Mouse (Mus musculus) CH12.LX (cell line): ENCODE data around the gene Mob3c.

ENCODE experiments used
- CHD2 ChIP-seq: IDR thresholded peaks from 2 replicates; pipeline ENCODE4 v1.6.1; 2011; ENCODE audit warnings: low read length, improper control_type of control experiment
- CTCF ChIP-seq, 2 experiments: IDR thresholded peaks in 1 of 2; conservative IDR thresholded peaks in 1 of 2; 2 replicates each; pipeline ENCODE4 v1.5.1; 2011 to 2012; ENCODE audit warnings: low read depth in 2 of 2, low read length in 2 of 2, improper control_type of control experiment in 1 of 2, inconsistent platforms in 1 of 2, mild to moderate bottlenecking in 1 of 2, moderate library complexity in 1 of 2
- E2F4 ChIP-seq: IDR thresholded peaks from 2 replicates; pipeline ENCODE4 v1.6.1; 2011; ENCODE audit warnings: low read depth, low read length, improper control_type of control experiment; ENCODE audit not compliant: insufficient replicate concordance
- EP300 ChIP-seq: IDR thresholded peaks from 2 replicates; pipeline ENCODE4 v1.6.1; 2011; ENCODE audit warnings: low read length, improper control_type of control experiment
- JUN ChIP-seq: IDR thresholded peaks from 2 replicates; pipeline ENCODE4 v1.6.1; 2011; ENCODE audit warnings: low read depth, mild to moderate bottlenecking, low read length, improper control_type of control experiment, moderate library complexity; ENCODE audit not compliant: insufficient read depth
- KAT2A ChIP-seq: IDR thresholded peaks from 2 replicates; pipeline ENCODE4 v1.6.1; 2012; ENCODE audit warnings: low read length, improper control_type of control experiment, inconsistent platforms; ENCODE audit not compliant: insufficient replicate concordance
- MAZ ChIP-seq: IDR thresholded peaks from 2 replicates; pipeline ENCODE4 v1.6.1; 2012; ENCODE audit warnings: low read depth, mild to moderate bottlenecking, inconsistent platforms, low read length, improper control_type of control experiment, moderate library complexity
- MYC ChIP-seq: IDR thresholded peaks from 2 replicates; pipeline ENCODE4 v1.6.1; 2011; ENCODE audit warnings: low read depth, mild to moderate bottlenecking, improper control_type of control experiment, low read length
- PAX5 ChIP-seq: IDR thresholded peaks from 2 replicates; pipeline ENCODE4 v1.6.1; 2012; ENCODE audit warnings: low read length, inconsistent platforms, mixed read lengths
- POLR2A ChIP-seq: IDR thresholded peaks from 2 replicates; pipeline ENCODE4 v1.6.1; 2011; ENCODE audit warnings: low read depth, mild to moderate bottlenecking, improper control_type of control experiment, low read length
- SMC3 ChIP-seq: IDR thresholded peaks from 2 replicates; pipeline ENCODE4 v1.6.1; 2011; ENCODE audit warnings: low read depth, low read length, improper control_type of control experiment
- TCF12 ChIP-seq: IDR thresholded peaks from 2 replicates; pipeline ENCODE4 v1.6.1; 2014; ENCODE audit warnings: low read depth, mild to moderate bottlenecking, inconsistent platforms, low read length, improper control_type of control experiment
- ZNF384 ChIP-seq: IDR thresholded peaks from 2 replicates; pipeline ENCODE4 v1.6.1; 2012; ENCODE audit warnings: low read depth, low read length, improper control_type of control experiment, inconsistent platforms

GRCm38 (mm10) chr4:115827066-115827465 is 826 bp upstream of the Mob3c start:
- TF ChIP-seq PAX5 (no peak), TCF12 (no peak), POLR2A (no peak), MAZ (no peak), JUN (no peak), SMC3 (no peak), CTCF (conservative IDR thresholded peaks at IDR 0.05 in 1 of 2, IDR thresholded peaks at IDR 0.05 in 1 of 2; ENCODE audit: low read depth in 2 of 2, low read length in 2 of 2) (no peak), ZNF384 (no peak), MYC (no peak), CHD2 (no peak), E2F4 (no peak), EP300 (no peak), KAT2A (no peak)
